Mouse (Mus musculus): Measurements from ENCODE around the gene Helz.
"Not testable (repeated sequence)": the region's sequence is repeated elsewhere in the genome, so short reads cannot be mapped to it uniquely, and the experiment has no call there.

The Helz gene

DNA sequence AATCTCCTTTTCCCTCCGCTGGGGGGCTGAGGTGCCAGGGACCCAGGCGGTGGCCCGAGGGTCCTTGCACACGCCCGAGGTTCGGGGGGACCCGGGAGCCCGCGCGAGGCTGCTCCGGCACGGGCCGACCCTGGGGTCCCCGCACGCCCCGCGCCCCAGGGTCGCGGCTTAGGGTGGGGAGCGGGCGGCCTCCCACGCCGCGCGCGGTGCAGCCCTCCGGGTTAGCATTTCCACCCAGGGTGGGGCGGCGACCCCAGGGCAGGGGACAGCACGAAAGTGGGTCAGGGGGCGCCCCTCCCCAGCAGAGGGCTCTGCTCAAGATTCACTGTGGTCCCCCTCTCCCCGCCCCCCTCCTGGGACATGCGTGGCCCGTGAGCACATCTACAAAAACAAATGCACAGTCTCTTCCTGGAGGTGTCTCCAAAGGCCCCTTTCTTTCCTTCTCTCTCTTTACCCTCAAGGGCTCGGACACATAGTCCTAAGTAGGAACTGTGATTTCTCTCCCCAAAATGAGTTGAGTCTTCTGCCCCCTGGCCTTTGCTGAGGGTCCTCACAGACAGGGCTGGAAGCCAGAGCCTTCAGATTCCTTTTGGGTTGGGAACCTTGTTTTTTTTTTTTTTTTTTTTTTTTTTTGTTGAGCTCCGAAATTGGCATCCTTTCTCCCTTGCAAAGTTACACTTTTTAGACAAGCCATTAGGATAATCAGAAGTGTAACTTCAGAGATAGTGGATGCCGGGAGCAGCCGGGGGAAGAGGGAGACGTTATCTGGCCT, 660 bp downstream of the Helz start:
- DNase-seq, result peak in 1 of 2 experiments; percentile 11

DNA sequence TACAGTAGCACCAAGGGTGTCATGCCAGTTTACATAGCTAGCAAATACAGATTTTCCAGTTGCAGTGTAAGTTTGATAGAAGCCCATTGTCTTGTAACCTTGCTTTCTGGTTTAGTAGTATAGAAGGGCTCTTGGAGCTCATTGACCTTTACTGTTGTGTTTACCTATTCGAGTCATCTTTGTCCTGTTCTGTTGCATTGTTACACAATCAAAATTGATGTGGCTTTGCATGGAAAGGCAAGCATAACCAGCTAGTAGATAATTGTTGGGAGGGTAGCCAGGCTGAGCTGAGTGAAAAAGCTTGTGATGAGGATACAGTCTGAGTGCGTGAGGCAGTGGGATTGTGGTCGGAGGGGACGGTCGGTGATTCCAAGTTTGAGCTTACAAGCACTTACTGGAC, 12.1 kb downstream of the Helz start:
- no peak for DNase-seq

DNA sequence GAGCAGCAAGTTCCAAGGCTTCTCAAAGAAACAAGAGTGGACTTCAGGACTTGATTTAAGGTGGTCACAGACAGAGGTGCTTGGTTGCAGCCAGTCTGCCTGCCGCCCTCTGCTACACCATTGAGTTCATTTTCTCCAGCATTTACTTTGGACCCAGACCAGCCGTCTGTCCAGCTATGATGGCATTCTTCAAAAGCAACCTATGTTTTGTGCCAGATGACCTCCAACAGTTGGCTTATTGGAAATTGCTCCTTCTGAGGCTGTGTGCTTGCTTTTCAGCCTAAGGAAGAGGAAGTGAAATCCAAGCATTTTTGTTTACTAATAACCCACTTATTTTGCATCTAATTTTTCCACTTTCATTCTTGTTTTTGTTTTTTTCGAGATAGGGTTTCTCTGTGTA, 19.7 kb downstream of the Helz start:
- DNase-seq, result no peak

DNA sequence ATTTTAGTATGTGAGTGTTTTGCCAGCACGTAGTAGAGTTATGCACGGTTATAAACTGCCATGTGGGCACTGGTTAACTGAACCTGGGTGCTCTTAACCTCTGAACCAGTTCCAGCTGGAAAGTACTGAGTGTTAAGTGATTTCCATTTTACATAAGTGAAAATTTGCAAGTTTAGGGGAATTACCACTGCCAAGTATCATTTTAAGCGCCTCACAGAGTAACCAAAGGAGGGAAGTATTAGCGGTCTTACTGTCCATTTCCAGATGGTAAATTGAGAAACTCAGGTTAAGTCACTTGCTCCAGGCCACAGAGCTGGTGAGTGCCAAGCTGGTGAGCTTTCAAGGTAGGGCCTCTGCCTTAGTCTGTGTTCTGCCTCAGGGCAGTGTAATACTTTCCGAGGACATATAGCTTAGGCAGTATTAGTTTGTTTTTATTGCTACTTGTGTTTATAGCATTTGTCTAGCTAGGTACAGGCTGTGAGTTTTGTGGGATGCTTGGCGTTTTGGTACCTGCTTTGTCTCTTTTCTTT, 20.8 kb downstream of the Helz start:
- no peak for DNase-seq

DNA sequence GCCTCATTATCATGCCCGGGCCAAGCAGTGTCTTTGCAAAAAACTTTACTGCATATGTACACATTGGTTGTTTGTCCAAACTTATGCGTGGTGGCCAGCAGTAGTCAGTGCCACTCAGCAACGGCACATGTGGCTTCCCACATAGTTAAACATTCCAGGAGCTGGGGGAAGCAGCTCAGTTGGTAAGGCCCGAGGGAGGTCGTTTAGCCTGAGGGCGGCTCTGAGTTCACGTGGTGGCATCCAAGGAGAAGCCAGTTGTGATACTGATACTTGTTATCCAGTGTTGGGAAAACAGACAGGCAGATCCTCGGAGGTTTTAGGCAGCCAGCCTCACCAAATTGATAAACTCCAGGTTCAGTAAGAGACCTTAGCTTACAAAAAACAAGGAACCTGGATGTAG, 23.2 kb downstream of the Helz start:
- DNase-seq, result not testable (repeated sequence)

DNA sequence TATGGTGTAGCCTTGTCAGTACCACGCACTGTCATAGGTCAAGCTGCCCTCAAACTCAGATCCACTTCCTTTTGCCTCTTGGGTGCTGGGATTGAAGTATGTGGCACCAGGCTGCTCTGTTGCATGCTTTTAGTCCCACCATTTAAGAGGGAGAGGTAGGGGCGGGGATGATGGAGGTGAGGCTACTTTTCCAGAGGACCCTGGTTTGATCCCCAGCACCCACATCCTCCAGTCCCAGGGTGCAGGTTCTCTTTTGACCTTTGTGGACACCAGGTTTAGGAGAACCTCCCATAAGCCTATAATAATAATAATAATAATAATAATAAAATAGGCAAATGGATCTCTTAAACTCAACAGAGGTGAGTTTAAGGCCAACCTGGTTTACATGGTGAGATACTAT, 23.6 kb downstream of the Helz start:
- no peak for DNase-seq

DNA sequence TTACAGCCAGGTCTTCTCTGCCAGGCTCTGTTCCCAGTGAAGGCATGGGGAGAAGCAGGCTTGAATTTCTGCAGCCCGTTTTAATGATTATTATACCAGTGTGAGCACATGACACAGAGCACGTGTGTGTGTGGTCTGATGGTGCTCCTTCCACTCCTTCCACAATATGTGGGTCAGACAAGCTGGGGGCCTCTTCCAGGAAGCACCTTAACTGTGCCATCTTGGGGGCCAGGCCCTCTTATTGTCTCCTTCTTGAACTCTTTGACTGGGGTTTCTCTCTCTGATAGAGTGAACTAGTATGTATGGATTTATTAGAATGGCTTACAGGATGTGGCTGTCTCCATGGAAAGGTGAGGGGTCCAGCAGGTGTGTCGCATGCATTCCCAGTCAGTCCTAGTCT, 24.8 kb downstream of the Helz start:
- no peak for DNase-seq

DNA sequence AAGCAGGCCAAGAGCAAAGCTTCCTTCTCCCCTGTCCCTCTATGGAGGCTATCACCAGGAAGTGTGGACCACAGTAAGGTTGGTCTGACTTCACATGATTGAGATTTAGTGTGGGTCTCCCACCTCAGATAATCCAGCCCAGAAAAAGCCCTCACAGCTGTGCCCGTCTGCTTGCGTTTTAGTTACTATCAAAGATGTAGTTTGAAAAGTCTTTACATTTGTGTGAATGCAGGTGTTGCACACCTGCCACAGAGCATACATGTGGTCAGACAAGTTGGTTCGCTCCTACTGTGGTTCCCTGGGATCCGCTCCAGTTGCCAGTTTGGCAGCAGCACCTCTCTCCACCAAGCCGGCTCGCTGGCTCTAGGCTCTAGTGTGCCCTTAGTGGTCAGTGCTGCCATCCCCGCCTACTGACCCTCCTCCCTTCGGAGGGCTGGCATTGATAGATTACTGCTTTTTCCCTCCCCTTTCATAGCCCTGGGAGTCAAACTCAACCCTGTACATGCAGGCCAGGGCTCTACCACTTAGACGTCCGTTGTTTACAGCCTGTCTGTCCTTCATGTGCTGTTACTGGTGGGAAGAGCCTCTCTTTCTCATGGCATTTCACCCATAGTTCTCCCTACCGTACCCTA, 25.4 kb downstream of the Helz start:
- peak; percentile 65 to 77 for DNase-seq

DNA sequence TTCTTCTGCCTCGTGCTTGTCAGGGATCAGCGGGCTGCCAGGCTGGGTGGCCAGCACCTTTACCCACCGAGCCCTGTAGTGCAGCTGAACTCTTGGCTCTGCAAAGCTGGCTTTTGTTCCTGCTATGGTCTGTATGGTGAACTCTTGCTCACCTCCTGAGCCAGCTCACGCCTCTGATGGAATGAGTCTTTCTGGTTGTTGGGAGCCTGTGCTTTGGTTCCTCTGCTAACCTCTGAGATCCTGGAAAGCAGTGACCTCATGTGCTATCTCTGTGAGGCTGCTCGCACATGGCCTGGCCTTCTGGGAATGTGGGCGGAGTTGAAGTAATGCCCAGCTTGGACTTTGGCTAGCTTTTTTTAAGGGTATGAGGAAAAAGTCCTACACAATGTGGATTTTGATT, 26.1 kb downstream of the Helz start:
- DNase-seq, result peak; percentile 32 to 40

DNA sequence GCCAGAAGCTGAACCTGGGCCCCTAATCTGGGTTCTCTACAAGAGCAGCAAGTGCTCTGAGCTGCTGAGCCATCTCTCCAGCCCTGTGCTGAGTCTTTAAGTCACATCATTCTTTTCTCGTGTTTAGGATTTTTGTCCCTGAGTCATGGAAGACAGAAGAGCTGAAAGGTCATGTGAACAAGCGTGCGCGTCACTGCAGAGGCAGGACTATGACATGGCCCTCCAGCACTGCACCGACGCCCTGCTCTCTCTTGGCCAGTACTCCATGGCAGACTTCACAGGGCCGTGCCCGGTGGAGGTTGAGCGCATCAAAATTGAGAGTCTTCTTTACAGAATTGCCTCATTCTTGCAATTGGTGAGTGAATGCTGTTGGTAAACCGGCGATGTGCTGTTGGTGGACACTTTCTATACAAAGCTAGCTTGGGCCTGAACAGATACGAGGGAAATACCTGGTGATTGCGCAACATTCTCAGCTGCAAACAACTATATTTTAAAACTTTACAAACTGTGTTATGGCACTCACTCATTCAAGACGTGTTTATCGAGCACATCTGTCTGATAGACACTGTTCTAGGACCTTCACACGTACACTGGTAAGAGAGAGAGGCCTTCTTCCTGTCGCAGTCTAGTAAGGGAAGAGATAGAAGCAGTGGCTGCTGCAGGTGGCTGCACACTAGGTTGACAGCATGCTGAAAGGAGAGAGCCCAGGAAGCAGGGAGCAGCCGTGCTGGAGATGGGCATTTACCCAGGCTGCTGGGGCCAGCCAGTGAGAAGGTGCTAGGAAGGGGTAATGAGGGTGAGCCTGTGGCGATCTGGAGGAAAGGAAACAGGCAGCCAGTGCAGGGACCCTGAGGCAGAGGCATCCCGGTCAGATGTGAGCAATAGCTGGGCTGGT, 27.3 kb downstream of the Helz start:
- no peak for DNase-seq

DNA sequence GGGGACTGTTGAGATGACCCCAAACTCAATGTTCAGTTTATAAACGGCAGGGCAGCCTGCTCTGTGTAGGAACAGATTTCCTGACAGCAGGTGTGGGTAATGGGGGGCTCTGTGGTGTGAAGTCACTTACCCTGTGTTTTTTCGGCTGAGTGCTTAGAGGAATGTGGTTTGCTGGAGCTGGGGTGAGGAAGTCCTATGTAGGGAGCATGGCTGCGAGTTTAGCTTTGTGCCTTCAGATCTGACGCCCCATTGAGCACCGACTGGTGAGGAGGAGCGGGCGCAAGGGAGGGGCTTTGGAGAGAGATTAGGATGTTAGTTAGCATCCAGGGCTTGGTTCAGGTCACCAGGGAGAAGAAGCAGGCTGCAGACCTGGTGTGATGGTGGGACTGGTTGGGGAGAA, 28.5 kb downstream of the Helz start:
- DNase-seq, result no peak

DNA sequence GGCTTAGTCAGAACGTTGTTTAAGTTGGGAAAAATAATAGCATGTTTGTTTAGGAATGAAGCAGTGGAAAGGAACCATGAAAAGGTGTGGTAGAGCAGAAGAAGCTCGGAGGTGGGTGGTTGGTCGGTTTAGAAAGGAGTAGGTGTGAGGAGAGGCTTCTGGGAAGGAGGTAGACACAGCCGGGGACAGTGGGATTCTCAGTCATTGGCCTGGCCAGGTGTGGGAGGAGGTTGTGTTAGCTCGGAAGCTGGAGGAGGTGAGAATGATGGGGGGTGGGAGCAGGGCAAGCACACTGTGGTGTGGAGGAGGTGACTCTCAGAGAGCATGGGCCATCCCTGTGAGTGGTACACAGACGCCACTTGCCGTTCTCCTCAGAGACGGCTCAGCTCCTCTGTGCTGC, 29.7 kb downstream of the Helz start:
- no peak for DNase-seq

DNA sequence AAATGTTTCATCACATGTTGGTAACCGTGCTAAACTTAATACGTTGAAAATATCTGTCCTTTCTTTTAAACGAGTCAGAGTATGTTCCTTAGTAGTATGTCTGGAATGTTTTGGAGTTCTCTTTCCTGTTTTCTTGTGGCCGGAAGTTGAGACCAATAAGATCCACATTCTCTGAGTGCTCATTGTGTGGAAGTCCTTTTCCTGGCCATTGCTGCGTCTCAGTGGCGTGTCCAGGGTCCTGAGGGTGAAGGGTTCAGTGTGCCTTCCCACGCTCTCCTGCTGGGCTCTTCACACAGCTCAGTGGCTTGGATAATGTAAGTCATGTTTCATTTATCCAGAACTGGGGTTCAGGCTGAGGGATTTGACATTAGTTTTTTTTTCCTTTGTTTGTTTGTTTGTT, 30.5 kb downstream of the Helz start:
- no peak for DNase-seq

DNA sequence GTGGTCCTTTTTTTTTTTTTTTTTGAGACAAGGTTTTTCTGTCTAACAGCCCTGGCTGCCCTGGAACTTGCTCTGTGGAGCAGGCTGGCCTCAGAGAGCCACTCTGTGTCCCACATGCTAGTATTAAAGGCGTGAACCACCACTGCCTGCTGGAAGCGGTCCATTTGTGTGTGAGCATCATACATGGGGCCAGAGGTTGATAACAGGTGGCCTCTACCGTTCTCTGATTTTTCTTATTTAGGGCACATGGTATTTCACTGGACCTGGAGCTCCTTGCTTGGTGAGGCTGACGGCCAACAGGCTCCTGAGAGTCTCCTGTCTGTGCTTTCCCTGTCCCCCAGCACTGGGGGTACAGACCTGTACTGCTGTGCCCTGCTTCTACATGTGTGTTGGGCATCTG, 33.1 kb downstream of the Helz start:
- DNase-seq, result no peak

DNA sequence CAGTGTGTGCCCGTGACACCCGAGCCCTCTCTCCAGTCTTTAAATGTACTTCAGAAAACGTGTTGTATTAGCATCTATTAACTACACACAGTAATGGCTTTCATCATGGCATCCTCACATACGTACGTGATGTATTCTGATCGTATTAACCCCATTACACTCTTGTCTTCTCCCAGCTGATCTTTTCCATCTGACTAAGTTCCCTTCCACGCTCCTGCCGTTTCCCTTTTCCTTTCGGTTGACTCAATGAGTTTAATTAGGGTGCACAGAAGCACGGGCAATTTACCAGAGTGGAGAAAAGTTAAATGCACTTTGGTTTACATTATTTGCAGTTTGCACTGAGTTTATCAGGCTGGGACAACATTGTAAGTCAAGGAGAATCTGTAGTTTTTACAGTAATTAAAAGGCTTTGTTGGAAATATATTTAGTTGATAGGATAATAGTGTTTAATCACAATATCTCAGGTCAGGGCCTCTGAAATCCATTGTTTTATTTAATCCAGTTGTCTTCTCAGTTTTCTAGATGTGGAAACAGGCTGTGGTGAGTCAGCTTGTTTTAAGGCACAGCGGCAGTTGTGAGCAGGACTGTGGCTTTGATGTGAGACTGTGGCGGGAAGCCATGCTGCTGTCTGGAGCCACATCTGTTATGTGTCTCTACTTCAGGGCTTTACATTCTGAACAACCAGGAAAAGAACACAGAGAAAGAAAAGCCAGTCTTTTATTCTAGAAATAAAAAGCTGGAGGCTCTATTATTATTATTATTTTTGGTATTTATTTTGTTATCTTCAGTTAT, 37.1 kb downstream of the Helz start:
- no peak for DNase-seq

DNA sequence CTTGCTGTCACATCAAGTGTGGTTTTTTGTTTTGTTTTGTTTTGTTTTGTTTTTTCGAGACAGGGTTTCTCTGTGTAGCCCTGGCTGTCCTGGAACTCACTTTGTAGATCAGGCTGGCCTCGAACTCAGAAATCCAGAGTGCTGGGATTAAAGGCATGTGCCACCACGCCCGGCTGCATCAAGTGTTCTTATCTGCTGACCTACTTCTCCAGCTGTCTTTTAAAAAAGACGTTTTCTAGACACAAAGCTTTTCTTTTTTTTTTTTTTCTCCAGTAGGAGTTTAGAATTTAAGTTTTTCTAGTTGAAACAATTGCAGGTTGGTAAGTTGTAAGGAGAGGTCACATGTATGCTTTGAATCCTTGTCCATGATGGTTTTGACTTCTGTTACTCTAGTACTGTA, 38.4 kb downstream of the Helz start:
- DNase-seq, result not testable (repeated sequence)

DNA sequence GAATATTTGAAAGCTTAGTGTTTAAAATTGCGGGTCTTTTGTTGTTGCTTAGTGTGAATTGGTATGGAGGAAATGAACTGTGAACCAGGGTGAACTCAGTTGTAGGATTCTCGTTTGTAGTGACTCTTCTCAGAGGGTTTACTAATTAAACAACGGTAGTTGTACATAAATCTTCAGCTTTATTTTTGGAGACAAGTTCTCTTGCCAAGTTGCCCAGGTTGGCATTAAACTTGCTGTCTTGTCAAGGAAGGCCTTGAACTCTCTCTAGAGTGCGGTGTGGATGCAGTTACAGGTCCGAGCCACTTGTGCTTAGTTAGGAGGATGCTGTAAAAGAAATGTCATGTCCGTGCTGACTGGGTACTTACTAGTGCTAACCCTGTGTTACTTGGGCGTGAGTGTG, 39.4 kb downstream of the Helz start:
- no peak for DNase-seq

DNA sequence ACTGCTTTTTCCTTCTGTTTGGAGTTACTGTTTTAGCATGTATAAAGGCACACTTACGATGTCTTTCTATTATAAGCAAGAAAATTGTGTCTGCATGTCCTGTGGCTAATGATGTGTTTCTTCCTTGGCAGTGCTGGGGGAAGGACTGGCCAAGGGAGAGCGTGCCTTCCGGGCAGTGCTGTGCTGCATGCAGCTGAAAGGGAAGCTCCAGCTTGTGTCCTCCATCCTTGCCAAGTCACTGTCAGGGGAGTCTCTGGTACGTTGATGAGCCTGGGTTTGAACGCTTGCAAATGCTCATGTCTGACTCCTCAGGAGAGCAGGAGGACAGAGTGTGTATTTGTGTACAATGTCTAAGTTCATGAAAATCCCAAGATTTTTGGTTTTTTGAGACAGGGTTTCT, 44.8 kb downstream of the Helz start:
- no peak for DNase-seq

DNA sequence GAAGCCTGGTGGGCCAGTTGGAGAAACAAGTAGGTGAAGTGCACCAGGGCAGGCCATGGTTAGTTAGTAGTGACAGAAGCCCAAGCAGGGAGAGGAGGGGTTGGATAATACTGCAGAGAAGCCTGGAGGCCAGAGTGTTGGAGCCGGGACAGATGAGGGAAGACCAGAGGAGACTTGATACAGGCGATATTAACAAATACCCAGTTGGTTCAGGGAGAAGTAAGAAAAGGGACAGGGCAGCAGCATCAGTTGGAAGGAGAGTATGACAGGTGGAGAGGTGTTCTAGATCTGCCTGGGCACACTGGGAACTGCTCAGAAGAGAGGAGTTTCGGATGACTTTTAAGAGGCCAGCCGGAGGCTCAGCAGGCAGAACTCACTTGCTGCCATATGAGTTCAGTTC, 49.7 kb downstream of the Helz start:
- DNase-seq, result no peak

DNA sequence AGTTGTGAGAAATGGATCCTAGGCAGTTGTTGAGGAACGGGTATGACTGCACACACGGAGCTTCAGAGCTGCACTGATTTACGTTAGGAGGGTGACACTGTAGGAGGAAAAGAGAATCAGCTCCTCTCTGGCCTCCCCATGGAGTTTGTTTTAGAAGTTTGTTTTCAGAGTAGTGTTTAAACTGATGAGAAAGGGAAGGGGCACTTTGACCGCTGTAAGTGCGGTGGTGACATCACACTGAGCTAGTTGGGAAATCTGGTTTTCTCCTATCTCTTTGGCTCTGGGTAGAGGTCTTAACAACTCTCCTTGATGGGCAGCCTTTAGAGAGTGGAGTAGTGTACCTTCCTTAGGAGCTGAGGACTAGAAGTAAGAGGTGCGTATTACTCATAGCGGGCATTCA, 58.0 kb downstream of the Helz start:
- DNase-seq, result no peak

DNA sequence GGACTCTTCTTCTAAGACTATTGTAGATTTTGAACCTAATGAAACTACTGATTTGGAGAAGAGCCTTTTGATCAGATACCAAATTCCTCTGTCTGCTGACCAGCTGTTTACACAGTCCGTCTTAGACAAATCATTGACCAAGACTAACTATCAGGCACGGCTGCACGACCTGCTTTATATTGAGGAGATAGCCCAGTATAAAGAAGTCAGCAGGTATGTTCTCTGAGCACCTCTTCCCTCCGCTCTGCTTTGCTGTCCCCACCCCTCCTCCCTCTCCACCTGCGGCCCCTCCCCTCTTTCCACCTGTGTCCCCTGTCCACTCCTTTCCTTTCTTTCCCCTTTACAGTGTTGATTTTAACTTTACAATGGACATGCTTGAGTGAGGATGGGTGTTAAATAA, 66.2 kb downstream of the Helz start:
- DNase-seq, result no peak

DNA sequence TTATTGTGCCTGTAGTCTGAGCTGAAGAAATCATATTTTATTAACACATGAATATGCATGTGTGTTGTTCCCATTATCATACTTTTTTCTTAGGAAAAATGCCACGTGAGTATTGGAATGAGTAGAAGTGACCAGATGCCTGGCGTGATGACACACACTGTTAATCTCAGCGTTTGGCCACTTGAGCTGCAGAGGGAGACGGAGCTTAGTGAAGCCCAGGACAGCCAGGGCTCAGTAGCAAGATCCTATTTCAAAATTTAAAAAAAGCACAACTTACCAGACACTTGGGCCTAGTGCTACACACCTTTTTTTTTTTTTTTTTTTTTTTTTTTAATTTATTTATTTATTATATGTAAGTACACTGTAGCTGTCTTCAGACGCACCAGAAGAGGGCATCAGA, 68.0 kb downstream of the Helz start:
- no peak for DNase-seq

DNA sequence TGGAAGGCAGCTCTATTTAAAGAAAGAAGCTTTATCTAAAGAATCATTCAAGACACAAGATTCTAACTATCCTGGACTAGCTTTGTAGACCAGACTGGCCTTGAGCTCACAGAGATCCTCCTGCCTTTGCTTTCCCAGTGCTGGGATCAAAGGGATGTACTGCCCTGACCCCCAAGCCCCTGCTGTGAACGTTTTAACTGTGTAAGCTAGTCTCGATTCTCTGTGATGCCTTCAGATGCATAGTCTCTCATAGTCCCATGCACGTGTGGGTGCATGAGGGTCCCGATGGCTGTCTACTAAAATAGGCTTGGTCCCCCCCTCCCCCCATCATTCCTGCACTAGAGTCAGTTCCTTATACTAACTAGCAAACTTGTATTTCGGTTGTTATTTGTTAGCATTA, 70.2 kb downstream of the Helz start:
- DNase-seq, result no peak

Data from lung, adult 18-20 months (tissue).